Mouse (Mus musculus) G1E (cell line): ENCODE measurements around the gene Catsper2.

Experiments
- CTCF ChIP-seq: IDR thresholded peaks from 2 replicates; pipeline ENCODE4 v1.5.1; 2012; ENCODE audit warnings: low read depth, low read length, inconsistent platforms, mixed read lengths
- GATA1 ChIP-seq: IDR thresholded peaks from 2 replicates; pipeline ENCODE4 v1.6.1; 2012; ENCODE audit warnings: borderline replicate concordance, low read length, inconsistent platforms, mixed read lengths
- POLR2AphosphoS5 ChIP-seq: IDR thresholded peaks from 2 replicates; pipeline ENCODE4 v1.6.1; 2012; ENCODE audit warnings: low read depth, low read length, inconsistent platforms; ENCODE audit not compliant: insufficient replicate concordance

DNA sequence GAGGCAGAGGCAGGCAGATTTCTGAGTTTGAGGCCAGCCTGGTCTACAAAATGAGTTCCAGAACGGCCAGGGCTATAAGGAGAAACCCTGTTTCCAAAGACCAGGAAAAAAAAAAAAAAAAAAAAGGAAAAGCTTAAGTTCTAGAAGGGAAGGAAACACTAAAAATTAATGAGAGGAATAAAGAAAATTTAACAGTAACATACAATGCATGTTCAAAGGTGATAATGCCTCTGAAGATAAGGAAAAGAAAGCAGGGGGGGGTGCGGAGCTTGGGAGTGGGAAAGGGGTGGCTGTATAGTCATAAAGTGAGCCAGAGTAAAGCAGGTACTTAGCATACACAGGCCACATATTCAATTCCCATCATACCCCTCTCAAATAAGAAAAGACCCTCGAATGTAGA is 31.5 kb upstream of the Catsper2 start:
- TF ChIP-seq CTCF (no peak), POLR2AphosphoS5 (no peak), GATA1 (no peak)
